Mouse (Mus musculus) liver, embryonic 14.5 days (tissue): Measurements from ENCODE around the gene Gm49486.

Experiments
- CTCF ChIP-seq: IDR thresholded peaks from 2 replicates; pipeline ENCODE4 v1.5.1; 2016; ENCODE audit warnings: antibody characterized with exemption, low read depth, control low read depth
- EP300 ChIP-seq: IDR thresholded peaks from 2 replicates; pipeline ENCODE4 v1.6.1; 2016; ENCODE audit warnings: antibody characterized with exemption, low read depth

- no peak for TF ChIP-seq CTCF
- no peak for TF ChIP-seq EP300
These were observed 5.5 kb upstream of the Gm49486 start for GRCm38 (mm10) chr15:79223641-79224040.
